Mouse (Mus musculus) layer of hippocampus, adult 2 months (tissue): ENCODE measurements around the gene Gnb2. TPM values are rescaled to one million over a fixed set of nuclear protein-coding genes. Genes with fewer than 3 reads are reported as not detected.

Experiments
- DNase-seq, 2 experiments: peaks; one replicate each; pipeline ENCODE4 v3.0.0; 2022; ENCODE audit warnings: low spot score in 2 of 2
- H3K27ac ChIP-seq: fragments of 200-600 bp; 2 replicates; pipeline ENCODE4 v1.8.1; 2022
- H3K4me3 ChIP-seq: fragments of 200-600 bp; 2 replicates; pipeline ENCODE4 v1.8.1; 2022; ENCODE audit warnings: mild to moderate bottlenecking
- CTCF ChIP-seq: fragments of 200-600 bp; conservative IDR thresholded peaks from 2 replicates; pipeline ENCODE4 v1.8.1; 2022; ENCODE audit warnings: antibody characterized with exemption, mild to moderate bottlenecking, moderate library complexity
- microRNA-seq, 2 experiments: library from miRNA; unstranded; fragments of <30 nt; microRNA quantifications; one replicate each; pipeline ENCODE4 v1.2.0; 2021
- total RNA-seq, 2 experiments: library from RNA; stranded (reverse); gene quantifications; 2 replicates each; pipeline ENCODE4 v1.2.3; 2021

Gnb2 gene
- total RNA-seq, 2 experiments from 2014 or later, result 600 to 607 TPM

- Histone ChIP-seq H3K4me3 (peak overlapping the region; percentile 76), H3K27ac (peak overlapping the region; percentile 96)
- DNase-seq, result peak in 1 of 2 experiments; percentile 67
- TF ChIP-seq CTCF, result no peak
These were observed 23.3 kb downstream of the Gnb2 start for GRCm38 (mm10) chr5:137510014-137510501.

- no peak for DNase-seq
- TF ChIP-seq CTCF, result peak; percentile 30
- no peak overlapping the region for H3K4me3 ChIP-seq
- H3K27ac ChIP-seq, result no peak overlapping the region
These were observed 29.3 kb downstream of the Gnb2 start for GRCm38 (mm10) chr5:137504041-137504440.

- Histone ChIP-seq H3K4me3 (peak overlapping the region; percentile 84), H3K27ac (peak overlapping the region; percentile 100)
- peak; percentile 62 to 71 for DNase-seq
These were observed 30.6 kb downstream of the Gnb2 start for GRCm38 (mm10) chr5:137502667-137503110.

GRCm38 (mm10) chr5:137501709-137502666, 31.3 kb downstream of the Gnb2 start, which contains the start of gene Pop7:
Gene Pop7, minus strand, starts transcription at chr5:137502518.
- peak; percentile 99 to 100 for DNase-seq
- H3K4me3 ChIP-seq, result peak within 1 kb of the TSS; percentile 84
- peak within 1 kb of the TSS; percentile 100 for H3K27ac ChIP-seq
- TF ChIP-seq CTCF, result peak; percentile 91

More at GRCm38 (mm10) chr5:137502667-137503110, 30.6 kb downstream of the Gnb2 start:
- peak; percentile 97 for TF ChIP-seq CTCF

- DNase-seq, result no peak
- TF ChIP-seq CTCF, result no peak
- no peak overlapping the region for H3K27ac ChIP-seq
- H3K4me3 ChIP-seq, result no peak overlapping the region
These were observed 33.1 kb downstream of the Gnb2 start for GRCm38 (mm10) chr5:137500186-137500585.

DNA sequence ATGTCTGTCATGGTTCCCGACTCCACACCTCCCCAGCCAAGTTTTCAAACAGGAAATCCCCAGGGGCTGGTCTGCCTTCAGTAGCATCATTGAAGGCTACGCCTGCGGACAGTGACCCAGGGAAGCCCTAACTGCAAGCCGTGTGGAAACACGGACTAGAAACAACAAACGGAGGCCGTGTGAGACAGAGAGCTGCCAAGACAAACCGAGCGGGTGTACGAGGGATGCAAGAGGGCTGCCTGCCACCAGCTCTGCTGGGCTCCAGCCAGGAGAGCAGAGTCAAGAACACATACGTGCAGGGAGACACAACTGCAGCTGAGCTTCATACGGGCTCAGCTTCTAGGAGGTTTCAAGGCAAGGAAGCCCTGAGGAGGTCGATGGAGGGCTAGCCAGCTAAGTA, 39.5 kb downstream of the Gnb2 start:
- no peak for DNase-seq
- Histone ChIP-seq H3K27ac (peak overlapping the region; percentile 14; the same call in 1 of the 2 replicates), H3K4me3 (no peak overlapping the region)
- no peak for TF ChIP-seq CTCF

GRCm38 (mm10) chr5:137491559-137491958, 41.8 kb downstream of the Gnb2 start:
- DNase-seq, result peak; percentile 49 to 67
- Histone ChIP-seq H3K4me3 (no peak overlapping the region), H3K27ac (peak overlapping the region; percentile 67)
- no peak for TF ChIP-seq CTCF

GRCm38 (mm10) chr5:137487616-137488015, 45.7 kb downstream of the Gnb2 start:
- DNase-seq, result no peak
- Histone ChIP-seq H3K4me3 (no peak overlapping the region), H3K27ac (no peak overlapping the region)
- TF ChIP-seq CTCF, result peak; percentile 60

DNA sequence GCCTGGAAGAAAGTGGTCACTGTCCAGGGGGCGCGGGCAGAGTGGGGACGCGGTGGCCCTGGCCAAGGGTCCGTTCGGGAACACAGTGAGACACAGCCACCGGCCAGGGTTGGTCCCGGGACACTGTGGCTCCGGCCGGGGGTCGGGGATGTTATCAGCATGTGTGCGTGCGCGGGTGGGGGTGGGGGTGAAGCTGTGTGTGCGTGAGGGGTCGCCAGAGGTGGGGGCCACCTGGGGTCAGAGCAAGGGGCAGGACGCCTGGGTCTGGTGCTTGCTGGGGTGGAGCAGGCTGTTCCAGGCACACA, 47.5 kb downstream of the Gnb2 start:
- no peak for TF ChIP-seq CTCF
- Histone ChIP-seq H3K4me3 (no peak overlapping the region), H3K27ac (no peak overlapping the region)
- DNase-seq, result no peak

GRCm38 (mm10) chr5:137485071-137485850, 48.0 kb downstream of the Gnb2 start:
- DNase-seq, result no peak
- no peak overlapping the region for H3K4me3 ChIP-seq
- TF ChIP-seq CTCF, result no peak

DNA sequence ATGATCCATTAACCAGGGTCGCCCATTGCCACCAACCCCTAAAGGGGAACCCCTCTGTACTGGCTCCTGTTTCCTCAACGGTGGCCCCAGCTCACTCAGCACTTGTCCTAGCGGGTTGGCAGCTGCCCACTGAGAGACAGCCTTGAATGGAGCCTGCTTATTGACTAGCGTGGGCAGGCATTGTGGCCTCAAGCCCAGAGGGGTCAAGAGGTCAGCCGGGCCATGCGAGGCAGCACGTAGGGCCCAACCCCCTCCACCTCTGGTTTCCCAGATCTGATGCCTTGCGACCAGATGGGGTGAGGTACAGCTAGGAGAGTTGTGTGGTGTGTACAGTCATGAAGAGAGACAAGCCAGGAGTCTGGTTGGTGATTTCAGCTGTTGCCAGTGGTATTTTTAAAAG, 51.4 kb downstream of the Gnb2 start:
- Histone ChIP-seq H3K27ac (no peak overlapping the region), H3K4me3 (no peak overlapping the region)
- no peak for TF ChIP-seq CTCF
- no peak for DNase-seq

More at GRCm38 (mm10) chr5:137485071-137485850, 48.0 kb downstream of the Gnb2 start:
- H3K27ac ChIP-seq, result no peak overlapping the region

- no peak overlapping the region for H3K27ac ChIP-seq
- no peak overlapping the region for H3K4me3 ChIP-seq
These were observed 52.2 kb downstream of the Gnb2 start for GRCm38 (mm10) chr5:137481138-137481537.

More at GRCm38 (mm10) chr5:137481138-137481537, 52.2 kb downstream of the Gnb2 start:
- TF ChIP-seq CTCF, result peak; percentile 76
- peak; percentile 67 to 84 for DNase-seq

Small RNA genes lying within 50 kb of the gene (microRNA-seq; reads per million reads assigned to microRNA genes)
- 0.92 to 0.96 reads per million in 2 experiments for gene Mir6418

Other genes with a start within 250 kb of the Gnb2 start
- gene Ache, start 246.0 kb downstream of the Gnb2 start, total RNA-seq, result 10 to 100 TPM; 58.5 to 62.3 TPM
- gene Ufsp1, start 238.9 kb downstream of the Gnb2 start, total RNA-seq, result 10 to 100 TPM; 12.4 to 13.8 TPM
- 100 to 1,000 TPM; 223 to 232 TPM for gene Srrt, start 225.8 kb downstream of the Gnb2 start, total RNA-seq
- 1 to 10 TPM; 4.8 to 7.3 TPM for gene Trip6, start 219.1 kb downstream of the Gnb2 start, total RNA-seq
- gene Slc12a9, start 199.9 kb downstream of the Gnb2 start, total RNA-seq, result 10 to 100 TPM; 27.9 to 28.4 TPM
- gene Ephb4, start 183.4 kb downstream of the Gnb2 start, total RNA-seq, result 1 to 10 TPM; 5.6 to 5.7 TPM
- gene Zan, start 56.4 kb downstream of the Gnb2 start, total RNA-seq, result under 1 TPM; 0.36 to 0.49 TPM
- gene Pop7, start 31.0 kb downstream of the Gnb2 start, total RNA-seq, result 10 to 100 TPM; 33.8 to 35.1 TPM
- 10 to 100 TPM; 61.9 to 63.5 TPM for gene Gigyf1, start 15.0 kb downstream of the Gnb2 start, total RNA-seq
- gene Epo, start 268 bp downstream of the Gnb2 start, total RNA-seq, result not detected
- 100 to 1,000 TPM; 138 to 142 TPM for gene Actl6b, start 20.0 kb upstream of the Gnb2 start, total RNA-seq
- gene Tfr2, start 36.3 kb upstream of the Gnb2 start, total RNA-seq, result 10 to 100 TPM; 16.7 to 20.2 TPM
- 10 to 100 TPM; 26.2 to 29.3 TPM for gene Mospd3, start 67.5 kb upstream of the Gnb2 start, total RNA-seq
- 1 to 10 TPM; 6.1 to 8.4 TPM for gene Pcolce, start 80.3 kb upstream of the Gnb2 start, total RNA-seq
- gene Fbxo24, start 95.5 kb upstream of the Gnb2 start, total RNA-seq, result under 1 TPM in 1 of 2 experiments, not detected in 1; 0.56 TPM
- gene Lrch4, start 95.6 kb upstream of the Gnb2 start, total RNA-seq, result 10 to 100 TPM; 25.4 to 28.1 TPM
- gene Gm20605, start 95.7 kb upstream of the Gnb2 start, total RNA-seq, result 10 to 100 TPM; 15.5 to 19.7 TPM
- 10 to 100 TPM in 1 of 2 experiments, 1 to 10 TPM in 1; 8.4 to 16.4 TPM for gene Sap25, start 107.8 kb upstream of the Gnb2 start, total RNA-seq
- under 1 TPM in 1 of 2 experiments, not detected in 1; 0.15 TPM for gene Irs3, start 112.2 kb upstream of the Gnb2 start, total RNA-seq
- gene Agfg2, start 151.2 kb upstream of the Gnb2 start, total RNA-seq, result 10 to 100 TPM; 64.1 to 67.3 TPM
- gene Nyap1, start 208.1 kb upstream of the Gnb2 start, total RNA-seq, result 10 to 100 TPM; 70.4 to 72.5 TPM
- 100 to 1,000 TPM; 160 to 174 TPM for gene Tsc22d4, start 212.2 kb upstream of the Gnb2 start, total RNA-seq
- gene Ppp1r35, start 245.3 kb upstream of the Gnb2 start, total RNA-seq, result 10 to 100 TPM; 19.8 to 25.4 TPM